Mouse (Mus musculus) frontal cortex, postnatal 14 days (tissue): ENCODE data around the gene Papss2.

Source experiments
- DNase-seq, 2 experiments: peaks; one replicate each; pipeline ENCODE4 v3.0.0; 2022; ENCODE audit warnings: low spot score in 2 of 2

Papss2 gene

DNA sequence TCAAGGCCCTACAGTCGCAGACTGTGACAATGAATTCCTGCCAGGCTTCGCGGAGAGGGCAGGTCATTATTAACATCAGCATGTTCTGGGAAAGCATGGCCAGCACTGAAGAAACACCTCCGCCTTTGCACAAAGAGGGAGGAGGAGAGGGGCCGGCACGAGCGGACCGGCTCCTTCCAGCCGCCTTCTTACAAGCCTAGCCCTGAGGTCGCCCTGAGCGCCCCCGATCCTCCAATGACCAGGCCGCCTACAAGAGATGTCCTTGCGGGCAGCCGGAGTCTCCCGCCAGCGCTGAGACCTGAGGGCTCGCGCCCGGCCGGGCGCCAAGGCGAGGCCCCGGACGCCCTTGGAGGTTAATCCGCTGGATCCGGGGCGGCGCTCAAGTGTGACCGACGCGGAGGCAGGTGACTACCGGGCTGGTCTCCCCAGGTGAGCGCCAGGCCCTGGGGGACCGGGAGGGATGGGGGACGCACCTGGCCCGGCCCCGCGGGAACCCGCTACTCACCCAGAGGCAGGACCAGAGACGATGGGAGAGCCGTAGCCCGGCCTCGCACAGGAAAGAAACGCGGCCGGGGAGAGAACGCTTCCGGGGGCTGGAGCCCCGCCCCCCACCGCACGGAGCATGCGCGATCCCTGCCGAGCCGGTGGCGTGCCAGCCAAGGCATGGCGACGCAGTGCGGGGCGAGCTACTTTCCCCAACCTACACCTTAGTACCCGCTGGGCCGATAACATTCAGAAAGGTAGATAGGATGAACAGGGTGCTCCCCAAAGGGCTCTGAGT, 116.4 kb downstream of the Papss2 start:
- DNase-seq, result peak; percentile 81 to 92

DNA sequence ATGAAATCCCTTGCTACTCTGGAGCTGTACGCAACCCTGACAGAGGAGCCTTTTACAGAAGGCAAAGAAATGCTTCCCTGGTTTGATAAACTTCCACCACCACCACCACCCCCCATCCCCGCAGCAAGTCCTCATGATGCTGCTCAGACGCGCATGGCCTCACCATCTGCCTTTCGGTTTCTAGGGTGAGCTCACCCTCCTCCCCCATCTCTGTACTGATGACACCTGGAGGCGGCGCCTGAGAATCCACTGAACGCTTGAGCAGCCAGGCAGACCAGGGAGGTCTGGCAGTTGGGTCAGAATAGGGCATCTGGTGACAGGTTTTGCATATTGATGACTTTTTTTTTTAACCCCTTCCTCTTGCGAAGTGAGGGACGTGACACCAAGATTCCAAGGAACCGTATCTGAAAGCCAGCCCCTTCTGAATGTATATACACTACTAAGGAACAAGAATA, 117.0 kb downstream of the Papss2 start:
- DNase-seq, result peak; percentile 62 to 69

DNA sequence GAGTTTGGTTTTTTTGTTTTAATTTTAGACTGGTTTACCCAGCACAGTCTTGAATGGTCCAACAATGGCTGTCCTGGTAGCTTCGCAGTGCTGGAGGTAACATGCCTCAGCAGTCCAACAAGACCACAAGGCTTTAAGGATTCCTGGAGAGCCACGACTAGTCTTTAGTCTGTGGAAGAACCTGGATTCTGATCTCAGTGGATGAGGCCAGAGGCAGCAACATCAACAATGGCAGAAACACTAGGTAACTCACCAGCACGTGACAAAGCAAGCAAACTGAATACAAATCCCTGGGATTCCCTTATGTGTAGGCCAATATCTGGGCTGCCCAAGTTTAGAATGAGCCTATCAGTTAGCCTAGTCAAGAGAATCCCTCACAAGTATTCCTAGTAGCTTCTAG, 117.9 kb downstream of the Papss2 start:
- no peak for DNase-seq

DNA sequence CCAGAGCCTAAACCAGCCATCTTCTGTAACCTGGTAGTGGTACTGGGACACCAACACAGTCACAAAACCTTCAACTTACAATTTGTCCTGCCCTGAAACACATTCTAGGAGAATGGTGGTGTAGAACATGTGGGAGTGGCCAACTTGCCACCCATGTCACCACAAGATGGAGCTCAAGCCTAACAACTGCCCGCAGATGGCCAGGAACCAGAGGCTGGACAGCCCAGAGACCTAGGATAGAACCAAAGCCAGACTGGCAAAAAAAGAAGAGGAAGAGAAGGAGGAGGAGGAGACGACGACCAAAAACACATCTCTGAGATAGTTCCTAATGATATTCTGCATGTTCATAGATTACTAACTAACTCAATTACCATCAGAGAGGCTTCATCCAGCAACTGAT, 119.6 kb downstream of the Papss2 start:
- DNase-seq, result peak; percentile 41 to 55

DNA sequence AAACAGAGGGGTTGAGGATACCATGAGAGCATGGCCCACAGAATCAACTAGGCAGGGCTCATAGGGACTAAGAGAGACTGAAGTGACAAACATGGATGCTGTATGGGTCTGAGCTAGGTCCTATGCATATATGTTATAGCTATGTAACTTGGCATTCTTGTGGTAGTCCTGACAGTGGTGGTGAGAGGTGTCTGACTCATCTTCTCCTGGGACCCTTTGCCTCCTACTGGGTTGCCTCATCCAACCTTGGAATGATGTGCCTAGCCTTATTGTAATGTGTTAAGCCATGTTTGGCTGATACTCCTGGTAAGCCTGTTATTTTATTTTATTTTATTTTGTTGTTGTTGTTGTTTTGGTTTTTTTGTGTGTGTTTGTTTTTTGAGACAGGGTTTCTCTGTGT, 120.1 kb downstream of the Papss2 start:
- no peak for DNase-seq
